Mouse (Mus musculus) megakaryocyte, embryonic 14.5 days (primary cell): ENCODE results near the gene Ckmt1.

Experiments used
- FLI1 ChIP-seq: IDR thresholded peaks from 2 replicates; pipeline ENCODE4 v1.6.1; 2012; ENCODE audit warnings: low read length, inconsistent platforms, mixed read lengths
- GATA1 ChIP-seq: IDR thresholded peaks from 3 replicates; pipeline ENCODE4 v1.6.1; 2012; ENCODE audit warnings: mixed read lengths, low read length, inconsistent platforms, borderline replicate concordance

GRCm38 (mm10) chr2:121308997-121309416 is 48.5 kb upstream of the Ckmt1 start:
- TF ChIP-seq GATA1 (no peak), FLI1 (no peak)
